Mouse (Mus musculus): ENCODE data around the gene Cep170b. TPM values are rescaled to one million over a fixed set of nuclear protein-coding genes. Genes with fewer than 3 reads are reported as not detected.
A peak's percentile ranks its signal among the peaks of the same experiment; 100 is the strongest.

Cep170b gene
- 68.2 and 73.2 TPM in 2 replicates for polyA plus RNA-seq (2012; rRNA removed)

DNA sequence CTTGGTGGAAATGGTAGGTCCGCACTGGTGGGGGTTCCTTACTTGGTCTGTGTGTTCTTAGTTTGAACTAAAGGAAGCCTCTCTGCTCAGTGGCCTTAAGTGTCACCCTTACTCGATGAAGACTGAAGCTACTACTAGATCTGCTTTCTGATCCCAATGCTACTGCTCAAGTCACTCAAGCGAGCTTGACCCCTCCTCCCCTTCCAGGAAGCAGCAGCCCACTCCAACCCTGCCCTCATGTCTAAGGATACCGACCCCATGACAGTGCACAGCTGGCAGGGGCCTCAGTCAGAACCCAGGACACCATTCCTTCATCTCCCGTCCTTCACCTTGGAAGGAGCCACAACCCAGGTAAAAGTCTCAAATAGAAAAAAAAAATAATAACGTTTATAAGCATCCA lies at the start of gene Cep170b:
TSS of gene Cep170b (plus strand) at position 240 of the 400 bp plus-strand sequence.
- no peak for DNase-seq
- peak within 1 kb of the TSS; percentile 69 for H3K4me3 ChIP-seq (replicated peaks; ENCODE audit: extremely low read depth, low read depth, low read length)
- 60% methylated on average over 6 of the region's 6 CpGs for WGBS
- TF ChIP-seq CTCF (IDR thresholded peaks at IDR 0.05; ENCODE audit: insufficient read depth, low read length) = no peak
- H3K4me1 ChIP-seq (ENCODE audit: control insufficient read depth, insufficient read depth, low read length) = peaks cover 3% of the 10 kb centered on the region

DNA sequence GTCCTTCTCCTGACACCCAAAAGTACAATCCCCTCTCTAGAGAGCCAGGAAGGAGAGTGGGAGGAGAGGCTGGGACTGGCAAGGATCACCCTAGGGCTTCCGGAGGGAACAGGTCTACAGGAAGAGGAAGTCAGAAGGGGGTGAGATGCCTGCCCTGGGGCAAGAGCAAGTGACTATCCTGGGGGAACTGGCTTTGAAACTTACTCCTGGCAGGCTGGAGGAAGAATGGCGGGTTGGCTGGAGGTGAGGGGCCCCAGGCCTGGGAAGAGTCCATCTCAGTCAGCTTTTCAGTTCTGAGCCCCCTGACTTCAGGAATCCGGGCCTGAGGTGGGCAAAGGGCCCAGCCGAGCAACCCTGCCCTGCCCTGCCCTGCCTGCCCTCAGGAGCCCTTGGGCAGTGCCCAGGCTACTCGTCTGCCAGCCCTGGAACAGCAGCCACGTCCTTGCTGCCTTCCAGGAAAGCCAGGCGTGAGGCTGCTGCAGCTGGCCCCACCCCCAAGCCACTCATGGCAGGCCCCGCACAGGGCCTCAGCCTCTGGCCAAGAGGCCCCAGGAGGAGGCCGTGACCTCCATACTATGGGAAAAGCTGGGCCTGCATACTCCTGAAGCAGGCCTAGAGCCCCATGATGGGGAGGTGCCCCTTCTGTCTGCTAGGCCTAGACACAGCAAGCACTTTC lies 49.4 kb upstream of the Cep170b start:
- no peak for DNase-seq
- TF ChIP-seq CTCF (IDR thresholded peaks at IDR 0.05; ENCODE audit: insufficient read depth, low read length) = no peak
- TF ChIP-seq POLR2A (IDR thresholded peaks at IDR 0.05; ENCODE audit: borderline replicate concordance, extremely low read depth, low read depth, low read length) = no peak
- Histone ChIP-seq H3K4me1 (ENCODE audit: control insufficient read depth, insufficient read depth, low read length) (peaks cover 47% of the 10 kb centered on the region), H3K4me3 (replicated peaks; ENCODE audit: extremely low read depth, low read depth, low read length) (no peak overlapping the region)
- WGBS = 23% methylated on average over 9 of the region's 9 CpGs

DNA sequence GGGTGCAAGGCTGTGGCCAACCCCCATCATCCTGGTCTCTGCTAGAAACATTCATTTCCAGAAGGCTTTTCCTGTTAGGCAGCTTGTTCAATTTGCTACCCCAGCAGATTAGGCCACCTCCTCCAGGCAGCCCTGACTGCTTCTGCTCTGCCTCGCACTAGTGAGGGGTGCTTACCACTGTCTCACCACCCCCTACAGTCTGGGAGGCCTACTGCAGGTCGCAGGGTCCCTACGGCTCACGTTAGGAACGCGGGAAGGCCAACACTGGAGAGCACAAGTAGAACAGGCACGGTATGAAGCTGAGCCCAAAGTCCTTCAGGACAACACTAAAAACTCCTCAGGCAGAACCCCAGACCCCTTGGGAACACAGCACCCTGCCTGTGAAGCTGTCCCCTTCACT lies 48.4 kb upstream of the Cep170b start:
- Histone ChIP-seq H3K4me1 (ENCODE audit: control insufficient read depth, insufficient read depth, low read length) (peaks cover 43% of the 10 kb centered on the region), H3K4me3 (replicated peaks; ENCODE audit: extremely low read depth, low read depth, low read length) (no peak overlapping the region)
- 74% methylated on average over 7 of the region's 7 CpGs for WGBS
- no peak for DNase-seq
- TF ChIP-seq POLR2A (IDR thresholded peaks at IDR 0.05; ENCODE audit: borderline replicate concordance, extremely low read depth, low read depth, low read length) (no peak), CTCF (IDR thresholded peaks at IDR 0.05; ENCODE audit: insufficient read depth, low read length) (peak; percentile 20; the same call in 1 of the 2 replicates)

DNA sequence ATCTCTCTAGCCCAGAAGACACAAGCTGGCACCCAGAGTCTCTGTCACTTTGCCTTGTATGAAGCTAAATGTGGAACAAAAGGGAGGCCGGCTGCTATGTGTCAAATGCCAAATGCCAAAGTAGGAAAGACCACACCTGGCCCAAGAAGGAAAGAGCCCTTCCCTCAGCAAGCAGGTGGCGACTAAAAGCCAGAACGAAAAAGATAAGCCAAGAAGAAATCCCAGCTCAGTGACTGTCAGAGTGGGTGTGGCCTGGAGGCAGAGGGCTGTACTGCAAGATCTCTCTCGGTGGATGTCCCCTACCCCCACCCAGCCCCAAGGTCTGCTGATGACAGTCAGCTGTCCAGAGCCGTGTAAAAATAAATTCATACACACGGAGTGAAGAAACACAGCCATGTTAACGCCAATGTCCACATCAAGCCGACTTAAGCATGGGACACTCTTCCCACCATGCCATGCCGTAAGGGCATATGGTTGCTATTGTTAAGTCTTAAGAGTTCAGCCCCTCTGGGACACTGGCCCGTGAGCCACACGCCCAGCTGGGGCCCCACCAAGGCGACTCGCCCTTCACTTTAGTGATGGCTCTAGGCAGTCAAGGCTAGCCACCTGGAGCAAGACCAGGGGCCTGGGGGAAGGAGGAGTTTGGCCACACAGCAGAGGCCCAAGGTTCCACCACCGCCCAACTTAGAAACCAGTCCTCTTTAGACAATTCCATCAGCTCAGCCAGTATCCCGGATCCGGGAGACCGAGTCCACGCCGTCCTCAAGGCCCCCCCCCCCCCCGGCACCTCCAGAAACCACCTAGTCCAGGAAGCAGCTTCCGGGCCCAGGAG lies 47.3 kb upstream of the Cep170b start:
- Histone ChIP-seq H3K4me1 (ENCODE audit: control insufficient read depth, insufficient read depth, low read length) (peaks cover 39% of the 10 kb centered on the region), H3K4me3 (replicated peaks; ENCODE audit: extremely low read depth, low read depth, low read length) (peak overlapping the region; percentile 75)
- TF ChIP-seq POLR2A (IDR thresholded peaks at IDR 0.05; ENCODE audit: borderline replicate concordance, extremely low read depth, low read depth, low read length) (no peak), CTCF (IDR thresholded peaks at IDR 0.05; ENCODE audit: insufficient read depth, low read length) (no peak)
- 2% methylated on average over 21 of the region's 21 CpGs for WGBS
- DNase-seq = no peak

DNA sequence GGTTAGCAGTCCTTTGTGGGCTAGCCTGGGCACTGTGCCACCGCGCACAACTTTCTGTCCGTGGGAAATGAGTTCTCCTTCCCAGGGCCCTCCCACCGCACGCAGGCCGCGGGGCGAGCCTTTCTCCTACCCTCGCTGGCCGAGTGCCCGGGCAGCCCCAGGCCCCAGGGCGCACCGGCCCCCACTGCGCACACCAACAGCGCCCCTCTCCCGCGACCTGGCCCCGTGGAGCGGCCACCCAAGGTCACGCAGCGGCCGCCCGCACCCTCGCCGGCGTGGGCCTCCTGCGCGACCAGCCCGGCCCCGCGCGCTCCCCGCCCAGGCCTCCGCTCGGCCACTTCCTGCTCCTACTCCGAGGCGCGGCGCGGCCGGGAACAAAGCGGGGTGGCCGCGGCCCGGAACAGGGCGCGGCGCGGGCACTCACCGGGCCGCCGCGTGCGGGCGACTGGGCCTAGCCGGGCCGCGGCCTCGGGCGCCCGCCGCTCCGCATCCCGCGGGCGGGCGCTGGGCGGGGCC lies 46.6 kb upstream of the Cep170b start:
- H3K4me3 ChIP-seq (replicated peaks; ENCODE audit: extremely low read depth, low read depth, low read length) = peak overlapping the region; percentile 75
- H3K4me1 ChIP-seq (ENCODE audit: control insufficient read depth, insufficient read depth, low read length) = peaks cover 37% of the 10 kb centered on the region

DNA sequence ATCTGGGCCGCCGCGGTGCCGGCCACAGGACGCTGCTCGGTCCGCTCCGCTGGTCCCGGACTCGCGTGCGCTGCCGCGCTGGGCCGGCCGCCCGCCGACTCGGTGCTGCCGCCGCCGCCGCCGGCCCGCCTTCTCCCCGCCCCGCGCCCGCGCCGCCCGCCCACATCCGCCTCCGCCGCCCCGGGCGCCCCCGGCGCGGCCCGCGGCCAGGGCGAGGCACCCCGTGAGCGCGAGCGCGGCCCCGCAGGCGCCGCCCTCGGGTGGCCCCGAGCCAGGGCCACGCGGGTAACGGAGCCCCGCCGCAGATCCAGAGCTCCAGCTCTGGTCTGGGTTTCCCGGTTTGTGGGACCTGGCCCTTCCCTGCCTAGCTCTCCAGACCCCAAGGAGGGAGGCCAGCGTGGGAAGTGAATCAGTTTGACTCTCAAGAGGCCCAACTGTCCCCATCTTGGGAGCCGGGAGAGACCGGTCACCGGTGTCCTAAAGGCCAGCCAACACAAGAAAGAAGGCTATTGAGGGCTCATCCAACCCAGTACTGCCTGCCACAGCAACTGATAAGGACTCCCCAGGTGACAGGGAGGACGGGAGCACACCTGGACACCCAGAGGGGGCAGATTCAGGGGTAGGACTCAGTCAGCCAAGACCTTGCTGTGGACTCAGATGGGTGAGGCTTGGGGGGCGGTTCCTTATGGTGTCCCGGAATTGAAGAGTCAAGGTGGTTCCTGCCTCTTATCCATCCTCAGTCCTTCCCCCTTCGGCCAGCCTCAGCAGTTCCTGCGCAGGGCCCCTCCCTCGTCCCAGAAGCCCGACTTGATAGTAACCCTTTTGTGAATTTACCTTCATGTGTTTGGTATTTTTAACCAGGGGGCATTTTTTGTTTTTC lies 45.9 kb upstream of the Cep170b start, which contains the start of gene Akt1:
TSS of gene Akt1 (minus strand) at position 753 of the 880 bp plus-strand sequence.
- DNase-seq = peak; percentile 77
- Histone ChIP-seq H3K4me1 (ENCODE audit: control insufficient read depth, insufficient read depth, low read length) (peaks cover 33% of the 10 kb centered on the region), H3K4me3 (replicated peaks; ENCODE audit: extremely low read depth, low read depth, low read length) (peak within 1 kb of the TSS; percentile 75)
- TF ChIP-seq CTCF (IDR thresholded peaks at IDR 0.05; ENCODE audit: insufficient read depth, low read length) = no peak
- TF ChIP-seq POLR2A (IDR thresholded peaks at IDR 0.05; ENCODE audit: borderline replicate concordance, extremely low read depth, low read depth, low read length) = peak; percentile 45; the same call in 1 of the 2 replicates
- WGBS = 4% methylated on average over 69 of the region's 70 CpGs

More for the DNA sequence above, 46.6 kb upstream of the Cep170b start:
- WGBS = 3% methylated on average over 68 of the region's 68 CpGs
- TF ChIP-seq POLR2A (IDR thresholded peaks at IDR 0.05; ENCODE audit: borderline replicate concordance, extremely low read depth, low read depth, low read length) = no peak
- TF ChIP-seq CTCF (IDR thresholded peaks at IDR 0.05; ENCODE audit: insufficient read depth, low read length) = no peak
- no peak for DNase-seq

DNA sequence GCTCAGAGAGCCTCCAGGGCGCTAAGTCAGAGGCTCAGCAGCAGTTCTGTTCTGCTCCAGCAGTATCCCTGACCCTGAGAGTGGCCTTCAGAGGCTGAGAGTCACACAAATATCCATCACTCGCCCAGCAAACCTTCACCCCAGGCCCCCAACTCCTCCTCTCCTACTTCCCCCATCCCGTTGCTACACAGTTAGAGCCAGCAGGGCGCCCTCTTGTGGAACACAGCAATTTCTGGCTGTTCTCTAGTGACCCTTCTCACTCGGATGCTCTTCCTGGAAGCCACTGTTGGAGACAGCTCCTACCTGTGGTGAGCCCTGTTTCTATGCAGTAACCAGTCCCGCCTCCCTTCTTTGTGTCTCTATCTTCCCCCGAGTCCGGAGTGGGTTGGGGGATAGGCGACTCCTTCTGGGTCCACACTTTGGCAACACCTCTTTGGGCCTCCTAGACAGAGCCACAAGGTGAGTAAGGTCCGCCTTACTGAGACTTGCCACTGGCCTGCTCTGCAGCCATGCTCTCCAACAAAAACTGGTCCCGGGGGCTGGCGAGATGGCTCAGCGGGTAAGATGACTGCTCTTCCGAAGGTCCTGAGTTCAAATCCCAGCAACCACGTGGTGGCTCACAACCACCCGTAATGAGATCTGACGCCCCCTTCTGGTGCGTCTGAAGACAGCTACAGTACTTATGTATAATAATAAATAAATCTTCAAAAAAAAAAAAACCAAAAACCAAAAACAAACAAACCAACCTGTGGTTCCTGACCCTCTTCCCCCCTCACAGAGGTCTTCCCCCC lies 44.8 kb upstream of the Cep170b start:
- 21% methylated on average over 18 of the region's 18 CpGs for WGBS
- TF ChIP-seq CTCF (IDR thresholded peaks at IDR 0.05; ENCODE audit: insufficient read depth, low read length) = peak; percentile 78
- no peak for TF ChIP-seq POLR2A (IDR thresholded peaks at IDR 0.05; ENCODE audit: borderline replicate concordance, extremely low read depth, low read depth, low read length)
- DNase-seq = peak; percentile 84
- H3K4me3 ChIP-seq (replicated peaks; ENCODE audit: extremely low read depth, low read depth, low read length) = peak overlapping the region; percentile 6
- H3K4me1 ChIP-seq (ENCODE audit: control insufficient read depth, insufficient read depth, low read length) = peaks cover 35% of the 10 kb centered on the region

DNA sequence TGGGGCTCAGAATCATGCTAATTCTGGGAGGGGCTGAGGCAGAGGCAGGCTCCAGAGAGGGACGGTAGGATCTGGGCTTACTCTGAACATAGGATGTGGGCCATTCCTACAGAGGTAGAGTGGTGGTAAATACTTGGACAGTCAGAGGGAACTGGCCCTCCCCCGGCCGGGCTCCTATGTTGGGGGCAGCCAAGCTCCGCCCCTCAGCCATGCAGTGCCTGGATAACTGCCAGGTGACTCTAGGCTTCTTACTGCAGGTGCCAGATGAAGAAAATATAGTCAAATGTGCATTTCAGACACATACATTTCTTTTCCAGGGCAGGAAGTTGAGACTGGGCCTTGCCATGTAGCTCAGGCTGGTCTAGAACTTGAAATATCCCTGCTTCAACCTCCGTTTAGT lies 43.2 kb upstream of the Cep170b start:
- 52% methylated on average over 5 of the region's 5 CpGs for WGBS
- TF ChIP-seq CTCF (IDR thresholded peaks at IDR 0.05; ENCODE audit: insufficient read depth, low read length) = no peak
- peaks cover 29% of the 10 kb centered on the region for H3K4me1 ChIP-seq (ENCODE audit: control insufficient read depth, insufficient read depth, low read length)
- H3K4me3 ChIP-seq (replicated peaks; ENCODE audit: extremely low read depth, low read depth, low read length) = no peak overlapping the region
- no peak for DNase-seq

All from lung, adult 2 months (tissue).